Mouse (Mus musculus) stomach, postnatal 0 days (tissue): Measurements from ENCODE around the gene Rexo2. TPM values are rescaled to one million over a fixed set of nuclear protein-coding genes. Genes with fewer than 3 reads are reported as not detected.

Experiments
- ATAC-seq: fragments of 200-750 bp; cut with Nextera tagmentation; 2 replicates; pipeline ENCODE4 v1.8.0; 2017; ENCODE audit not compliant: low FRiP score, low TSS enrichment
- DNase-seq: peaks from one replicate; pipeline ENCODE4 v3.0.0-alpha.2; 2016; ENCODE audit warnings: low spot score
- H3K27ac ChIP-seq: fragments of 300-500 bp; sonication (generic); replicated peaks from 2 replicates; pipeline ENCODE4 v1.5.1; 2014; ENCODE audit warnings: mild to moderate bottlenecking, control low read depth
- H3K27me3 ChIP-seq: fragments of 300-500 bp; sonication (generic); 2 replicates; pipeline ENCODE4 v1.6.1; 2014; ENCODE audit warnings: low read length; ENCODE audit not compliant: control insufficient read depth, insufficient read depth
- H3K36me3 ChIP-seq: fragments of 300-500 bp; sonication (generic); 2 replicates; pipeline ENCODE4 v1.6.1; 2014; ENCODE audit warnings: low read length, mixed read lengths; ENCODE audit not compliant: control insufficient read depth, insufficient read depth
- H3K4me1 ChIP-seq: fragments of 300-500 bp; sonication (generic); replicated peaks from 2 replicates; pipeline ENCODE4 v1.6.1; 2014; ENCODE audit warnings: antibody characterized with exemption; ENCODE audit not compliant: control insufficient read depth, insufficient read depth
- H3K4me2 ChIP-seq: fragments of 300-500 bp; sonication (generic); replicated peaks from 2 replicates; pipeline ENCODE4 v1.6.1; 2014; ENCODE audit warnings: low read depth, mild to moderate bottlenecking, control low read depth, moderate library complexity
- H3K4me3 ChIP-seq: fragments of 300-500 bp; sonication (generic); 2 replicates; pipeline ENCODE4 v1.5.1; 2014; ENCODE audit warnings: low read depth, low read length, control low read depth
- H3K9ac ChIP-seq: fragments of 300-500 bp; sonication (generic); 2 replicates; pipeline ENCODE4 v1.6.1; 2014; ENCODE audit warnings: mild to moderate bottlenecking, low read length, control low read depth, mixed read lengths
- H3K9me3 ChIP-seq: fragments of 300-500 bp; sonication (generic); 2 replicates; pipeline ENCODE4 v1.6.1; 2016; ENCODE audit warnings: low read length; ENCODE audit not compliant: control insufficient read depth
- CTCF ChIP-seq: IDR thresholded peaks from 2 replicates; pipeline ENCODE4 v1.5.1; 2016; ENCODE audit warnings: antibody characterized with exemption, low read depth, mild to moderate bottlenecking, moderate library complexity
- EP300 ChIP-seq: optimal IDR thresholded peaks from 2 replicates; pipeline ENCODE3; 2016; ENCODE audit warnings: antibody characterized with exemption
- WGBS: fragments of 180-500 bp; shearing (Covaris S2); extraction: QIAGEN DNeasy Blood & Tissue Kit; methylation state at CpG from one replicate; pipeline ENCODE4 v1.1.7; 2014; 5-methylcytosine and 5-hydroxymethylcytosine counted together
- polyA plus RNA-seq: library from polyadenylated mRNA; unstranded; fragments of >200 nt; fragmentation: Nextera tagmentation; extraction: Ambion mirVana; gene quantifications from 2 replicates; pipeline ENCODE4 v1.2.1, GENCODE M21; 2015

Gene Rexo2
- polyA plus RNA-seq, 1 experiment from 2014 or later: 172 TPM

DNA sequence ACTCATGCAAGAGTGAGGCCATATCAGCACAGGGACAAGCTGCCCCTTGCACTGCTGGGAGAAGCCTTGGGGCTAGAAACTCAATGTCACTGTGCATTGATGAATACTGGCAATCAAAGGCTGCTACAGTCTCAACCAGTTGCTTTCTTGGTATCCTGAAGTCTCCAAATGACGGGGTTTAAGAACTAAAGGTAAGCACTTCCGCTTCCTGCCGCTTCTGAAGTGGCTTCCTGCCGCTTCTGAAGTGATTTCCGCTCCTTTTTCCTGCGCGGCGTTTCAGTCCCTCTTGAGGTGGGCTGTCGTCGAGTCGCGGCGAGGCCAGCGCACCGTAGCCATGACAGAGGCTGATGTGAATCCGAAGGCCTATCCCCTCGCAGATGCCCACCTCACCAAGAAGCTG is 30.4 kb downstream of the Rexo2 start:
- ATAC-seq (no peak), DNase-seq (no peak)
- no peak overlapping the region for H3K9ac ChIP-seq
- TF ChIP-seq CTCF: no peak
- TF ChIP-seq EP300: no peak
- 87% methylated on average over 17 of the region's 17 CpGs for WGBS
- H3K27me3 ChIP-seq: no peaks in the 10 kb centered on the region
- H3K36me3 ChIP-seq: no peaks in the 10 kb centered on the region
- no peak overlapping the region for H3K4me3 ChIP-seq
- H3K27ac ChIP-seq: no peak overlapping the region
- H3K4me1 ChIP-seq: no peaks in the 10 kb centered on the region
- no peak overlapping the region for H3K4me2 ChIP-seq
- no peaks in the 10 kb centered on the region for H3K9me3 ChIP-seq

GRCm38 (mm10) chr9:48447783-48448209 is 32.6 kb downstream of the Rexo2 start:
- Histone ChIP-seq H3K36me3 (no peaks in the 10 kb centered on the region), H3K4me2 (no peak overlapping the region), H3K4me3 (no peak overlapping the region), H3K4me1 (no peaks in the 10 kb centered on the region), H3K9me3 (no peaks in the 10 kb centered on the region), H3K27me3 (no peaks in the 10 kb centered on the region), H3K27ac (no peak overlapping the region), H3K9ac (no peak overlapping the region)
- 32% methylated on average over 5 of the region's 5 CpGs for WGBS
- no peak for TF ChIP-seq EP300
- TF ChIP-seq CTCF: peak; percentile 76
- DNase-seq: no peak
- no peak for ATAC-seq

DNA sequence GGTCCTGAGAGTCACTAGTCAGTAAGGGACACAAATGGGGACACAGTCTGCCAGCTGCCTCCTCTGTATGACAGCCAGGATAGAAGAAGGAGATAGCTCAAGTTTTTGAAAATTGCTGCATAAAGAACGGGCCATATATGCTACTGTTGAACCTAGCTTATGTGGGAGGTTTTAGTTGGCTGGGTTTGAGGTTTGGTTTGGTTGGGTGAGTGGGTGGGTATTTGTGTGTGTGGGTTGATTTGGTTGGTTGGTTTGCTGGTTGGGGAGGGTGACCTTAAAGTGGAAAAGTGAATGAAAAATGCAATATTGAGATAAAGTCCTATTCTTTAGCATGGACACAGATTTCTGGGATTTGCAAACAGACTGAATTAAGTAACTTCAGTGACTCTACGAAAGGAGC is 35.6 kb downstream of the Rexo2 start:
- no peak for ATAC-seq

DNA sequence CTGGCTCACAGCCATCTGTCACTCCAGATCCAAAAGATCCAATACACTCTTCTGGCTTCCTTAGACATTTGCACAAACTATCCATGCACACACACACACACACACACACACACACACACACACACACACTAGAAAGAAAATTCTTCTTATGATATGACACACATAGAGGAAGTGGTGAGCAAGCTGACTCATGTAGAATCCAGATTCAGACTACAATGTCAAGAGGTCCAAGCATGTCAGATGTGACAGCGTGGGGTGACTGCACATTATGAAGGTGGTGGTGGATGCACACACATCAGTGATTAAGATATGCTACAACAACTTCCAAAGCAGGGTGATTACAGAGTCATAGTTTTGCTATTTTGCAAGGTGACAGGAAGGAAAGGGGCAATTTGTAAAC is 36.5 kb downstream of the Rexo2 start:
- Histone ChIP-seq H3K27ac (no peak overlapping the region), H3K9ac (no peak overlapping the region), H3K36me3 (no peaks in the 10 kb centered on the region), H3K9me3 (no peaks in the 10 kb centered on the region), H3K4me3 (no peak overlapping the region), H3K4me1 (no peaks in the 10 kb centered on the region), H3K27me3 (no peaks in the 10 kb centered on the region), H3K4me2 (no peak overlapping the region)
- DNase-seq (no peak), ATAC-seq (no peak)
- TF ChIP-seq CTCF (no peak), EP300 (no peak)
- 70% methylated on average over 1 of the region's 1 CpGs for WGBS

More for the DNA sequence above, 35.6 kb downstream of the Rexo2 start:
- no peak overlapping the region for H3K4me2 ChIP-seq
- no peaks in the 10 kb centered on the region for H3K9me3 ChIP-seq
- H3K4me1 ChIP-seq: no peaks in the 10 kb centered on the region
- TF ChIP-seq EP300: no peak
- no peak for TF ChIP-seq CTCF
- no peaks in the 10 kb centered on the region for H3K27me3 ChIP-seq
- no peak overlapping the region for H3K4me3 ChIP-seq
- no peak for DNase-seq
- 63% methylated on average over 2 of the region's 2 CpGs for WGBS
- no peaks in the 10 kb centered on the region for H3K36me3 ChIP-seq
- no peak overlapping the region for H3K27ac ChIP-seq
- H3K9ac ChIP-seq: no peak overlapping the region

GRCm38 (mm10) chr9:48432449-48432848 is 48.0 kb downstream of the Rexo2 start:
- Histone ChIP-seq H3K9ac (no peak overlapping the region), H3K9me3 (no peaks in the 10 kb centered on the region), H3K36me3 (no peaks in the 10 kb centered on the region), H3K4me3 (no peak overlapping the region), H3K4me1 (no peaks in the 10 kb centered on the region), H3K27me3 (no peaks in the 10 kb centered on the region), H3K4me2 (no peak overlapping the region), H3K27ac (no peak overlapping the region)
- WGBS: 81% methylated on average over 8 of the region's 8 CpGs
- no peak for DNase-seq
- TF ChIP-seq CTCF (no peak), EP300 (no peak)
- ATAC-seq: no peak

GRCm38 (mm10) chr9:48427176-48427575 is 53.2 kb downstream of the Rexo2 start:
- H3K4me2 ChIP-seq: no peak overlapping the region
- WGBS: 88% methylated on average over 7 of the region's 7 CpGs
- no peak overlapping the region for H3K4me3 ChIP-seq
- ATAC-seq (no peak), DNase-seq (no peak)
- no peaks in the 10 kb centered on the region for H3K4me1 ChIP-seq
- no peaks in the 10 kb centered on the region for H3K9me3 ChIP-seq
- TF ChIP-seq EP300 (no peak), CTCF (no peak)
- H3K27ac ChIP-seq: no peak overlapping the region
- no peak overlapping the region for H3K9ac ChIP-seq
- H3K27me3 ChIP-seq: no peaks in the 10 kb centered on the region
- no peaks in the 10 kb centered on the region for H3K36me3 ChIP-seq
